Mouse (Mus musculus) lung, postnatal 0 days (tissue): ENCODE data around the gene Ifna11.
"Not testable (repeated sequence)": the region's sequence is repeated elsewhere in the genome, so short reads cannot be mapped to it uniquely, and the experiment has no call there.

Source experiments
- CTCF ChIP-seq: IDR thresholded peaks from 2 replicates; pipeline ENCODE4 v1.5.1; 2016; ENCODE audit warnings: antibody characterized with exemption, mild to moderate bottlenecking
- EP300 ChIP-seq: IDR thresholded peaks from 2 replicates; pipeline ENCODE4 v1.6.1; 2016; ENCODE audit warnings: antibody characterized with exemption, mild to moderate bottlenecking, control low read depth

DNA sequence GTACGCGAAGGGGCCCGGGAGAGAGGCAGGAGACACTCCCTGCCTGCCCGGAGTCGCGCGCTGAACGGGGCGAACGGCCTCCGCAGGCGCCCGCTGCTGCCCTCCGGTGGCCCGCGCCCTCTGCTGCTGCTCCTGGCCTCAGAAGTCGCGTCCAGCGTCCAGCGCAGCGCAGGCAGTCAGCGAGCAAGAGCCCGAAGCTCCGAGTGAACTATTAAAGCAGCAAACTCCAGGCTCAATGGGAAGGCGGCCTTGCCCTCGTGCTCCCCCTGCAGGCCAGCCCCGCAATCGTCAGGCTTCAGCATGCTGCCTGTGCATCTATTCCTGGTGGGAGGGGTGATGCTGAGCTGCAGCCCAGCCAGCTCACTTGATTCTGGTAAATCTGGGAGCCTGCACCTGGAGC lies 22.7 kb upstream of the Ifna11 start, which contains the start of gene Gm13279:
- TF ChIP-seq CTCF, EP300: not testable (repeated sequence)
